Mouse (Mus musculus): ENCODE data around the gene Wdr63. TPM values are rescaled to one million over a fixed set of nuclear protein-coding genes. Genes with fewer than 3 reads are reported as not detected.

Gene Wdr63
- polyA plus RNA-seq, 1 experiment from 2014 or later, result 0.74 TPM

- WGBS, result 26% methylated on average over 11 of the region's 11 CpGs
- H3K27ac ChIP-seq (ENCODE audit: low read length), result peak overlapping the region; percentile 17; the same call in 1 of the 2 replicates
- peak overlapping the region; percentile 66; the same call in 1 of the 2 replicates for H3K9ac ChIP-seq (ENCODE audit: low read length)
- peak; percentile 34 for ATAC-seq (replicated peaks; ENCODE audit: extremely low read depth, insufficient read depth, low FRiP score)
- peak overlapping the region; percentile 62 for H3K4me3 ChIP-seq (ENCODE audit: low read length)
- H3K4me1 ChIP-seq (ENCODE audit: control insufficient read depth, insufficient read depth, low read length), result peaks cover 13% of the 10 kb centered on the region
- peaks cover 8% of the 10 kb centered on the region for H3K27me3 ChIP-seq (ENCODE audit: control insufficient read depth, insufficient read depth, low read length)
- H3K36me3 ChIP-seq (ENCODE audit: control insufficient read depth, insufficient read depth), result no peaks in the 10 kb centered on the region
- peak overlapping the region; percentile 97 for H3K4me2 ChIP-seq (ENCODE audit: low read depth, low read length)
- no peaks in the 10 kb centered on the region for H3K9me3 ChIP-seq (replicated peaks; ENCODE audit: control insufficient read depth, low read length)
Observed at GRCm38 (mm10) chr3:146150560-146150959, 42.6 kb upstream of the Wdr63 start.

GRCm38 (mm10) chr3:146150058-146150400 lies 42.1 kb upstream of the Wdr63 start:
- H3K9ac ChIP-seq (ENCODE audit: low read length), result peak overlapping the region; percentile 66
- H3K4me2 ChIP-seq (ENCODE audit: low read depth, low read length), result peak overlapping the region; percentile 97
- peak; percentile 50 for ATAC-seq (replicated peaks; ENCODE audit: extremely low read depth, insufficient read depth, low FRiP score)
- no peaks in the 10 kb centered on the region for H3K36me3 ChIP-seq (ENCODE audit: control insufficient read depth, insufficient read depth)
- peak overlapping the region; percentile 17; the same call in 1 of the 2 replicates for H3K27ac ChIP-seq (ENCODE audit: low read length)
- H3K9me3 ChIP-seq (replicated peaks; ENCODE audit: control insufficient read depth, low read length), result peaks cover 4% of the 10 kb centered on the region
- peaks cover 13% of the 10 kb centered on the region for H3K4me1 ChIP-seq (ENCODE audit: control insufficient read depth, insufficient read depth, low read length)
- H3K4me3 ChIP-seq (ENCODE audit: low read length), result peak overlapping the region; percentile 62
- H3K27me3 ChIP-seq (ENCODE audit: control insufficient read depth, insufficient read depth, low read length), result peaks cover 8% of the 10 kb centered on the region
- under 1% methylated on average over 26 of the region's 26 CpGs for WGBS

GRCm38 (mm10) chr3:146149156-146150057 lies 41.5 kb upstream of the Wdr63 start, which contains the start of gene Mcoln2:
Gene Mcoln2, plus strand, starts transcription at chr3:146149833.
- H3K4me2 ChIP-seq (ENCODE audit: low read depth, low read length), result peak within 1 kb of the TSS; percentile 97
- WGBS, result 16% methylated on average over 32 of the region's 34 CpGs
- H3K4me3 ChIP-seq (ENCODE audit: low read length), result peak within 1 kb of the TSS; percentile 62
- H3K36me3 ChIP-seq (ENCODE audit: control insufficient read depth, insufficient read depth), result no peaks in the 10 kb centered on the region
- peaks cover 13% of the 10 kb centered on the region for H3K4me1 ChIP-seq (ENCODE audit: control insufficient read depth, insufficient read depth, low read length)
- H3K9me3 ChIP-seq (replicated peaks; ENCODE audit: control insufficient read depth, low read length), result peaks cover 4% of the 10 kb centered on the region
- no peak; the same call in 1 of the 2 replicates for ATAC-seq (replicated peaks; ENCODE audit: extremely low read depth, insufficient read depth, low FRiP score)
- H3K27me3 ChIP-seq (ENCODE audit: control insufficient read depth, insufficient read depth, low read length), result peaks cover 8% of the 10 kb centered on the region
- H3K9ac ChIP-seq (ENCODE audit: low read length), result peak within 1 kb of the TSS; percentile 66
- peak within 1 kb of the TSS; percentile 17; the same call in 1 of the 2 replicates for H3K27ac ChIP-seq (ENCODE audit: low read length)

GRCm38 (mm10) chr3:146146131-146146530 lies 38.2 kb upstream of the Wdr63 start:
- no peak for ATAC-seq (replicated peaks; ENCODE audit: extremely low read depth, insufficient read depth, low FRiP score)
- no peak overlapping the region for H3K27ac ChIP-seq (ENCODE audit: low read length)
- WGBS, result 49% methylated on average over 5 of the region's 5 CpGs
- peaks cover 4% of the 10 kb centered on the region for H3K9me3 ChIP-seq (replicated peaks; ENCODE audit: control insufficient read depth, low read length)
- H3K9ac ChIP-seq (ENCODE audit: low read length), result no peak overlapping the region
- peaks cover 8% of the 10 kb centered on the region for H3K4me1 ChIP-seq (ENCODE audit: control insufficient read depth, insufficient read depth, low read length)
- no peaks in the 10 kb centered on the region for H3K36me3 ChIP-seq (ENCODE audit: control insufficient read depth, insufficient read depth)
- no peak overlapping the region for H3K4me3 ChIP-seq (ENCODE audit: low read length)
- no peaks in the 10 kb centered on the region; the same call in 1 of the 2 replicates for H3K27me3 ChIP-seq (ENCODE audit: control insufficient read depth, insufficient read depth, low read length)
- H3K4me2 ChIP-seq (ENCODE audit: low read depth, low read length), result no peak overlapping the region

GRCm38 (mm10) chr3:146145501-146145900 lies 37.6 kb upstream of the Wdr63 start:
- H3K9ac ChIP-seq (ENCODE audit: low read length), result no peak overlapping the region
- H3K9me3 ChIP-seq (replicated peaks; ENCODE audit: control insufficient read depth, low read length), result peaks cover 4% of the 10 kb centered on the region
- H3K4me3 ChIP-seq (ENCODE audit: low read length), result no peak overlapping the region
- peaks cover 8% of the 10 kb centered on the region for H3K4me1 ChIP-seq (ENCODE audit: control insufficient read depth, insufficient read depth, low read length)
- no peaks in the 10 kb centered on the region for H3K36me3 ChIP-seq (ENCODE audit: control insufficient read depth, insufficient read depth)
- no peak overlapping the region for H3K27ac ChIP-seq (ENCODE audit: low read length)
- no peaks in the 10 kb centered on the region for H3K27me3 ChIP-seq (ENCODE audit: control insufficient read depth, insufficient read depth, low read length)
- no peak overlapping the region for H3K4me2 ChIP-seq (ENCODE audit: low read depth, low read length)
- no peak for ATAC-seq (replicated peaks; ENCODE audit: extremely low read depth, insufficient read depth, low FRiP score)
- WGBS, result 54% methylated on average over 5 of the region's 5 CpGs

GRCm38 (mm10) chr3:146142523-146142922 lies 34.6 kb upstream of the Wdr63 start:
- WGBS, result 84% methylated on average over 7 of the region's 7 CpGs

GRCm38 (mm10) chr3:146140276-146140675 lies 32.3 kb upstream of the Wdr63 start:
- Histone ChIP-seq H3K4me2 (ENCODE audit: low read depth, low read length) (no peak overlapping the region), H3K9me3 (replicated peaks; ENCODE audit: control insufficient read depth, low read length) (peaks cover 2% of the 10 kb centered on the region), H3K27me3 (ENCODE audit: control insufficient read depth, insufficient read depth, low read length) (no peaks in the 10 kb centered on the region), H3K9ac (ENCODE audit: low read length) (no peak overlapping the region), H3K27ac (ENCODE audit: low read length) (no peak overlapping the region), H3K4me1 (ENCODE audit: control insufficient read depth, insufficient read depth, low read length) (no peaks in the 10 kb centered on the region), H3K36me3 (ENCODE audit: control insufficient read depth, insufficient read depth) (no peaks in the 10 kb centered on the region), H3K4me3 (ENCODE audit: low read length) (no peak overlapping the region)
- 86% methylated on average over 7 of the region's 7 CpGs for WGBS
- no peak for ATAC-seq (replicated peaks; ENCODE audit: extremely low read depth, insufficient read depth, low FRiP score)

More at GRCm38 (mm10) chr3:146142523-146142922, 34.6 kb upstream of the Wdr63 start:
- no peak for ATAC-seq (replicated peaks; ENCODE audit: extremely low read depth, insufficient read depth, low FRiP score)
- Histone ChIP-seq H3K27ac (ENCODE audit: low read length) (no peak overlapping the region), H3K9me3 (replicated peaks; ENCODE audit: control insufficient read depth, low read length) (peaks cover 4% of the 10 kb centered on the region), H3K27me3 (ENCODE audit: control insufficient read depth, insufficient read depth, low read length) (no peaks in the 10 kb centered on the region), H3K36me3 (ENCODE audit: control insufficient read depth, insufficient read depth) (no peaks in the 10 kb centered on the region), H3K9ac (ENCODE audit: low read length) (no peak overlapping the region), H3K4me2 (ENCODE audit: low read depth, low read length) (no peak overlapping the region), H3K4me1 (ENCODE audit: control insufficient read depth, insufficient read depth, low read length) (no peaks in the 10 kb centered on the region), H3K4me3 (ENCODE audit: low read length) (no peak overlapping the region)

- ATAC-seq (replicated peaks; ENCODE audit: extremely low read depth, insufficient read depth, low FRiP score), result no peak
- Histone ChIP-seq H3K9me3 (replicated peaks; ENCODE audit: control insufficient read depth, low read length) (0 out of 2 replicates have a peak, but pooled peaks cover 4% of the 10 kb centered on the region), H3K9ac (ENCODE audit: low read length) (no peak overlapping the region), H3K4me1 (ENCODE audit: control insufficient read depth, insufficient read depth, low read length) (no peaks in the 10 kb centered on the region), H3K4me2 (ENCODE audit: low read depth, low read length) (peak overlapping the region; percentile 17; the same call in 1 of the 2 replicates), H3K27me3 (ENCODE audit: control insufficient read depth, insufficient read depth, low read length) (no peaks in the 10 kb centered on the region), H3K4me3 (ENCODE audit: low read length) (no peak overlapping the region), H3K36me3 (ENCODE audit: control insufficient read depth, insufficient read depth) (no peaks in the 10 kb centered on the region), H3K27ac (ENCODE audit: low read length) (no peak overlapping the region)
- WGBS, result 22% methylated on average over 10 of the region's 10 CpGs
Observed at GRCm38 (mm10) chr3:146136422-146136821, 28.5 kb upstream of the Wdr63 start.

- H3K27ac ChIP-seq (ENCODE audit: low read length), result no peak overlapping the region
- no peak for ATAC-seq (replicated peaks; ENCODE audit: extremely low read depth, insufficient read depth, low FRiP score)
- no peaks in the 10 kb centered on the region for H3K36me3 ChIP-seq (ENCODE audit: control insufficient read depth, insufficient read depth)
- no peak overlapping the region for H3K4me2 ChIP-seq (ENCODE audit: low read depth, low read length)
- no peak overlapping the region for H3K9ac ChIP-seq (ENCODE audit: low read length)
- 83% methylated on average over 2 of the region's 2 CpGs for WGBS
- H3K9me3 ChIP-seq (replicated peaks; ENCODE audit: control insufficient read depth, low read length), result 0 out of 2 replicates have a peak, but pooled peaks cover 4% of the 10 kb centered on the region
- H3K27me3 ChIP-seq (ENCODE audit: control insufficient read depth, insufficient read depth, low read length), result no peaks in the 10 kb centered on the region
- H3K4me3 ChIP-seq (ENCODE audit: low read length), result no peak overlapping the region
- no peaks in the 10 kb centered on the region for H3K4me1 ChIP-seq (ENCODE audit: control insufficient read depth, insufficient read depth, low read length)
Observed at GRCm38 (mm10) chr3:146135417-146135816, 27.5 kb upstream of the Wdr63 start.

All from heart, embryonic 16.5 days (tissue).